Mouse (Mus musculus): ENCODE data around the gene Gm6502. TPM values are rescaled to one million over a fixed set of nuclear protein-coding genes. Genes with fewer than 3 reads are reported as not detected.
"Not testable (repeated sequence)": the region's sequence is repeated elsewhere in the genome, so short reads cannot be mapped to it uniquely, and the experiment has no call there.

Gm6502 gene
- total RNA-seq (2015; ENCODE audit: low replicate concordance) (not detected in 2 replicates), total RNA-seq (2017; ENCODE audit: low replicate concordance) (not detected in 2 replicates)

DNA sequence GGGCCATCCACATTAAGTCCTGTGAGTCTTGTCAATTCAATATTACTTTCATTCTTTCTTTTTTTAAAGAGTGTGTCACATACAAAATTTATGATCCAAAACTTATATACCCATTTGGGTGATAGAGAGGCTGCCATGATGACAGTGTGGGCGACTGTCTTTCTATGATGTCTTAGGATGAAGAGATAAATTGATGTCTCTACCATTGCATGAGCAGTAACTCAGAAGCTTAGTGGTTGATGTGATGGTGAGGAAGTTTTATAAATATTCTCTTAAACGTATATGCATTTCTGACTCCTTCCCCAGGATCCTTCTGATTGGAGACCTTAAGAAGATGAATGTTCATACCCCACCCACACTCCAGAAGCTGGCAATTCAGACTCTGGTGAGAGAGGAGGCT is at the start of gene Gm6502:
TSS of gene Gm6502 (plus strand) at position 301 of the 400 bp plus-strand sequence.
- not testable (repeated sequence) for ATAC-seq (replicated peaks; ENCODE audit: low FRiP score, poor library complexity, severe bottlenecking)

DNA sequence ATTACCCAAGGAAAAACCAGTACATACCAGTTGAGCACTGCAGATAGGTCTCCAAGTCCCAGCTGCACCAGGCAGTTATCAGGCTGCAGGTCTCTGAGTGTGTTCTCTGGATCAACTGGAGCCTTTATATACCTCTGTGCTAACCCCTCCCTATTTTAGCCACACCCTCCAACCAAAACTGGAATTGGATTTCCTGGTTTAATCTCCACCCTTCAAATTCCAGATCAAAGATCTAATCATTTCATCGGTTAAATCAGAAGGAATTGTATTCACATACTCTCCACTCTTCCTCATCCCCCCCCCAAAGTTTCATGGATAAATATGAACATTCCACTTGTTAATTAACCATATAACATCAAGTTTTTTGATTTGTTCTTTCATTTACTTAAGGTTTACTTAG is 7.5 kb upstream of the Gm6502 start, which contains the start of gene A430089I19Rik:
TSS of gene A430089I19Rik (minus strand) at position 101 of the 400 bp plus-strand sequence.
- ATAC-seq (replicated peaks; ENCODE audit: low FRiP score, poor library complexity, severe bottlenecking): not testable (repeated sequence)

DNA sequence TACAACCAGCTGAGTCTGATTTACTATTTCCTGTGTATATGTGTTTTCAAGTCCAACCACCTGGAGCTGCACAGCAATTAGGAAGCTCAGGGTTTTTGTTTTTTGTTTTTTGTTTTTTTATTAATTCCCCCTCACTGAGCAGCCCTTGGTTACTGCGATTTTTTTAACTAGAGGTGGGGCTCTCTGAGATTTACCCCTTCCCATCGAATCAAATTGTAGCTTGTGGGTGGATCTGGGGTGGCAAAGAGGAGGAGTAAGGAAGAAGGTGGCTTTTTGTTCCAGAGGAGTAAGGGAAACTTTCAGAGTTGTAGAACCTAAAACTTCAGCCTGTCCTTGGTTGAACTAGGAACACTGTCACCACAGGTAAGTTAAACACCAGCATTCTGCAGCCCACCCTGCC is 25.2 kb downstream of the Gm6502 start, which contains the start of gene AA792892:
TSS of gene AA792892 (plus strand) at position 301 of the 400 bp plus-strand sequence.
- not testable (repeated sequence) for ATAC-seq (replicated peaks; ENCODE audit: low FRiP score, poor library complexity, severe bottlenecking)

Other genes starting within 250 kb of the Gm6502 start
- not detected in 2 replicates for gene BC061212, start 243.9 kb upstream of the Gm6502 start, total RNA-seq (2015; ENCODE audit: low replicate concordance)
- not detected in 2 replicates for gene BC061212, start 243.9 kb upstream of the Gm6502 start, total RNA-seq (2017; ENCODE audit: low replicate concordance)
- gene Gm6351, start 238.1 kb upstream of the Gm6502 start, total RNA-seq (2015; ENCODE audit: low replicate concordance): not detected in 2 replicates
- not detected in 2 replicates for gene Gm6351, start 238.1 kb upstream of the Gm6502 start, total RNA-seq (2017; ENCODE audit: low replicate concordance)
- not detected in 2 replicates for gene Gm3106, start 96.4 kb upstream of the Gm6502 start, total RNA-seq (2015; ENCODE audit: low replicate concordance)
- gene Gm3106, start 96.4 kb upstream of the Gm6502 start, total RNA-seq (2017; ENCODE audit: low replicate concordance): not detected in 2 replicates
- not detected in 2 replicates for gene A430089I19Rik, start 7.6 kb upstream of the Gm6502 start, total RNA-seq (2015; ENCODE audit: low replicate concordance)
- gene A430089I19Rik, start 7.6 kb upstream of the Gm6502 start, total RNA-seq (2017; ENCODE audit: low replicate concordance): not detected in 2 replicates
- not detected in 2 replicates for gene AA792892, start 25.3 kb downstream of the Gm6502 start, total RNA-seq (2015; ENCODE audit: low replicate concordance)
- not detected in 2 replicates for gene AA792892, start 25.3 kb downstream of the Gm6502 start, total RNA-seq (2017; ENCODE audit: low replicate concordance)
- not detected in 2 replicates for gene Gm7682, start 131.3 kb downstream of the Gm6502 start, total RNA-seq (2015; ENCODE audit: low replicate concordance)
- 0.56 TPM in 1 of 2 replicates, not detected in the other for gene Gm7682, start 131.3 kb downstream of the Gm6502 start, total RNA-seq (2017; ENCODE audit: low replicate concordance)
- not detected in 2 replicates for gene Gm3139, start 211.9 kb downstream of the Gm6502 start, total RNA-seq (2015; ENCODE audit: low replicate concordance)
- not detected in 2 replicates for gene Gm3139, start 211.9 kb downstream of the Gm6502 start, total RNA-seq (2017; ENCODE audit: low replicate concordance)

Data from erythroblast, adult 5-6 weeks (primary cell).